Comparison of ENCODE assay signal across 23 mouse cellular contexts in the genomic region with DNA sequence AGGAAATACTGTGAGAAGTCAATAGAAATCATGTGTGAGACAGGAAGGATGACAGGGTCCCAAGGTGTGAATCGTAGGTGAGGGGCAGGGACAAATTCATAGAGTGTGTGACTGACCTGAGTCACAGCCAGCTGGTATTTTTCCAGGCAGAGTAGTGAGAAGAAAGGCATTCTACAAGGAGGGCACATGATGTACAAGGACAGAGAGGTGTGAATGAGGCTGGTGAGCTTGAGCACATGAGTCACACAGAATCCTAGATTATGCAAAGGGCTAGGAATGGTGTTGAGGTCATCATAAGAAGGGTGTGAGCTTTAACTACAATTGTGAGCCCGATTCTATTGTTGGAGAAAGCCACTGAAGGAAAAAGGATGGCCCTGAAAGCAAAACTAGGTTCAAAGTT. TPM values are rescaled to one million over a fixed set of nuclear protein-coding genes. Genes with fewer than 3 reads are reported as not detected.
DNase-seq lines count a peak whose midpoint lies in the region; ATAC-seq and TF ChIP-seq lines count a peak whose summit lies in the region.
"Had no signal": no experiment of that assay in that cellular context is flagged by ENCODE, and none has a peak within 500 bp of the region (broad histone marks: within the 10 kb centered on the region; RNA-seq: fewer than 3 reads in every experiment).

No protein-coding gene starts in this region.

- H3K36me3 ChIP-seq in heart, postnatal 0 days (replicated peaks; ENCODE audit: control insufficient read depth, insufficient read depth, low read length) = no peaks in the 10 kb centered on the region
- peaks cover 54% of the 10 kb centered on the region for H3K36me3 ChIP-seq in kidney, postnatal 0 days (ENCODE audit: insufficient read depth, low read length)
- H3K36me3 ChIP-seq in C2C12 (ENCODE audit: control insufficient read depth, insufficient read depth) = no peaks in the 10 kb centered on the region
- H3K36me3 ChIP-seq in stomach, postnatal 0 days (ENCODE audit: control insufficient read depth, insufficient read depth, low read length) = no peaks in the 10 kb centered on the region
- H3K36me3 ChIP-seq: embryonic facial prominence, embryonic 10.5 days; heart, embryonic 10.5 days; heart, embryonic 15.5 days; hindbrain, embryonic 15.5 days had no signal

- no peaks in the 10 kb centered on the region for H3K79me3 ChIP-seq in C2C12 (ENCODE audit: low read depth)

- DNase-seq in heart, postnatal 0 days (ENCODE audit: low spot score) = peak; percentile 16
- DNase-seq in heart, postnatal 4 days = no peak
- DNase-seq in kidney, postnatal 0 days (ENCODE audit: low spot score) = no peak
- no peak for DNase-seq in kidney, postnatal 10 days
- no peak for DNase-seq in stomach, postnatal 0 days (ENCODE audit: low spot score)
- DNase-seq: adrenal gland, adult 8-10 months; adrenal gland, postnatal 36 days; B cell, adult 2 months; cerebellum, adult 2 months; cerebellum, postnatal 10 days; forebrain, postnatal 0 days; gastrocnemius, adult 2 months; gastrocnemius, postnatal 25 days; heart, adult 18-20 months had no signal

- no peaks in the 10 kb centered on the region for H3K9me3 ChIP-seq in heart, postnatal 0 days (replicated peaks; ENCODE audit: control insufficient read depth, low read length)
- no peaks in the 10 kb centered on the region for H3K9me3 ChIP-seq in kidney, postnatal 0 days (replicated peaks; ENCODE audit: low read length)
- H3K9me3 ChIP-seq in stomach, postnatal 0 days (ENCODE audit: control insufficient read depth, low read length) = no peaks in the 10 kb centered on the region
- H3K9me3 ChIP-seq: embryonic facial prominence, embryonic 10.5 days; forebrain, embryonic 13.5 days; heart, embryonic 10.5 days; heart, embryonic 15.5 days; hindbrain, embryonic 15.5 days had no signal

- peak; percentile 51; the same call in 1 of the 2 replicates for ATAC-seq in heart, postnatal 0 days (ENCODE audit: insufficient read depth, low read depth)
- peak; percentile 40; the same call in 1 of the 2 replicates for ATAC-seq in kidney, postnatal 0 days (replicated peaks; ENCODE audit: low FRiP score, low read depth)
- ATAC-seq in stomach, postnatal 0 days (ENCODE audit: low FRiP score, low TSS enrichment) = peak; percentile 90
- ATAC-seq in activated CD4-positive, CD25-positive, alpha-beta regulatory T cell, adult 4 months = no peak
- ATAC-seq: forebrain, embryonic 13.5 days; forebrain, postnatal 0 days had no signal

- H3K27me3 ChIP-seq in heart, postnatal 0 days (ENCODE audit: control insufficient read depth, insufficient read depth, low read length) = no peaks in the 10 kb centered on the region
- no peaks in the 10 kb centered on the region for H3K27me3 ChIP-seq in kidney, postnatal 0 days (ENCODE audit: insufficient read depth, low read length)
- no peaks in the 10 kb centered on the region for H3K27me3 ChIP-seq in C2C12 (ENCODE audit: control insufficient read depth, insufficient read depth, insufficient read length)
- H3K27me3 ChIP-seq in stomach, postnatal 0 days (ENCODE audit: control insufficient read depth, insufficient read depth, low read length) = no peaks in the 10 kb centered on the region
- H3K27me3 ChIP-seq: heart, embryonic 15.5 days; hindbrain, embryonic 15.5 days had no signal

- H3K27ac ChIP-seq in heart, postnatal 0 days (ENCODE audit: low read depth) = no peak overlapping the region
- H3K27ac ChIP-seq in kidney, postnatal 0 days = no peak overlapping the region
- no peak overlapping the region for H3K27ac ChIP-seq in stomach, postnatal 0 days (replicated peaks)
- H3K27ac ChIP-seq: embryonic facial prominence, embryonic 10.5 days; forebrain, embryonic 13.5 days; gastrocnemius, adult 2 months; heart, embryonic 10.5 days; heart, embryonic 15.5 days; hindbrain, embryonic 15.5 days had no signal

- TF ChIP-seq CTCF in heart, postnatal 0 days (IDR thresholded peaks at IDR 0.05; ENCODE audit: low read depth) = no peak
- TF ChIP-seq CTCF in kidney, postnatal 0 days (IDR thresholded peaks at IDR 0.05; ENCODE audit: low read depth) = no peak
- TF ChIP-seq CTCF in C2C12 (IDR thresholded peaks at IDR 0.05; ENCODE audit: control insufficient read depth, insufficient read depth, insufficient read length) = no peak
- no peak for TF ChIP-seq CTCF in stomach, postnatal 0 days (IDR thresholded peaks at IDR 0.05; ENCODE audit: low read depth)

- 46% methylated on average over 2 of the region's 2 CpGs for WGBS in heart, postnatal 0 days
- 68% methylated on average over 2 of the region's 2 CpGs for WGBS in kidney, postnatal 0 days
- 58% methylated on average over 2 of the region's 2 CpGs for WGBS in stomach, postnatal 0 days

- no peaks in the 10 kb centered on the region for H3K4me1 ChIP-seq in heart, postnatal 0 days (ENCODE audit: control insufficient read depth, insufficient read depth)
- no peaks in the 10 kb centered on the region for H3K4me1 ChIP-seq in kidney, postnatal 0 days (replicated peaks; ENCODE audit: insufficient read depth, low read length)
- H3K4me1 ChIP-seq in stomach, postnatal 0 days (replicated peaks; ENCODE audit: control insufficient read depth, insufficient read depth) = no peaks in the 10 kb centered on the region
- H3K4me1 ChIP-seq: heart, embryonic 15.5 days; hindbrain, embryonic 15.5 days had no signal

- H3K79me2 ChIP-seq in C2C12 (ENCODE audit: control insufficient read depth, insufficient read depth) = no peaks in the 10 kb centered on the region

- no peak overlapping the region for H3K9ac ChIP-seq in heart, postnatal 0 days (replicated peaks; ENCODE audit: low read depth, low read length)
- H3K9ac ChIP-seq in kidney, postnatal 0 days (ENCODE audit: low read depth, low read length) = no peak overlapping the region
- H3K9ac ChIP-seq in stomach, postnatal 0 days (ENCODE audit: low read length) = no peak overlapping the region
- H3K9ac ChIP-seq: forebrain, embryonic 13.5 days; forebrain, postnatal 0 days; heart, embryonic 15.5 days; hindbrain, embryonic 15.5 days had no signal

- TF ChIP-seq EP300 in heart, postnatal 0 days (IDR thresholded peaks at IDR 0.05; ENCODE audit: low read depth) = no peak
- no peak for TF ChIP-seq EP300 in stomach, postnatal 0 days (optimal IDR thresholded peaks at IDR 0.05)

- no peak overlapping the region for H3K4me2 ChIP-seq in heart, postnatal 0 days (ENCODE audit: low read depth, low read length)
- no peak overlapping the region for H3K4me2 ChIP-seq in kidney, postnatal 0 days (ENCODE audit: low read length)
- no peak overlapping the region for H3K4me2 ChIP-seq in stomach, postnatal 0 days (replicated peaks; ENCODE audit: low read depth)
- H3K4me2 ChIP-seq: forebrain, embryonic 13.5 days; heart, embryonic 15.5 days; hindbrain, embryonic 15.5 days had no signal

- no peak overlapping the region for H3ac ChIP-seq in C2C12 (ENCODE audit: control insufficient read depth, insufficient read length, low read depth)

- no peak overlapping the region for H3K4me3 ChIP-seq in heart, postnatal 0 days (ENCODE audit: low read depth, low read length)
- no peak overlapping the region for H3K4me3 ChIP-seq in kidney, postnatal 0 days (replicated peaks; ENCODE audit: low read depth, low read length)
- H3K4me3 ChIP-seq in C2C12 (ENCODE audit: insufficient read depth, poor library complexity, severe bottlenecking) = no peak overlapping the region
- H3K4me3 ChIP-seq in stomach, postnatal 0 days (ENCODE audit: low read depth, low read length) = no peak overlapping the region
- H3K4me3 ChIP-seq: embryonic facial prominence, embryonic 10.5 days; forebrain, embryonic 13.5 days; gastrocnemius, adult 2 months; heart, embryonic 10.5 days; heart, embryonic 15.5 days; hindbrain, embryonic 15.5 days had no signal

TF ChIP-seq in C2C12, 6 proteins besides CTCF, POLR2A, EP300 and RAD21:
- TF ChIP-seq FOSL1 (IDR thresholded peaks at IDR 0.05; ENCODE audit: insufficient read depth, low read length, poor library complexity, severe bottlenecking) = no peak
- peak; percentile 10 for TF ChIP-seq USF1 (IDR thresholded peaks at IDR 0.05; ENCODE audit: low read depth)
- TF ChIP-seq CEBPB (IDR thresholded peaks at IDR 0.05; ENCODE audit: low read depth) = peak; percentile 30
TF ChIP-seq in C2C12: peak in this region for 2.

RNA-seq across cellular contexts. Expression of gene Pax8, which starts 35.3 kb away (rescaled TPM):
- total RNA-seq in heart, postnatal 0 days (2014; rRNA removed; ENCODE audit: low replicate concordance) = not detected in 2 replicates
- not detected in 2 replicates for polyA plus RNA-seq in heart, postnatal 0 days (2015; fragmentation: Nextera tagmentation; extraction: Ambion mirVana)
- not detected for total RNA-seq in heart, postnatal 4 days (2021)
- polyA plus RNA-seq in kidney, postnatal 0 days (2015; fragmentation: Nextera tagmentation; extraction: Ambion mirVana) = 116 and 120 TPM in 2 replicates
- not detected for polyA plus RNA-seq in C2C12 (2012; fragmentation: generic; extraction: Trizol)
- 0.08 and 0.15 TPM in 2 replicates for polyA plus RNA-seq in stomach, postnatal 0 days (2015; fragmentation: Nextera tagmentation; extraction: Ambion mirVana)
- not detected for polyA plus RNA-seq in activated CD4-positive, CD25-positive, alpha-beta regulatory T cell, adult 4 months (2017; shearing (Covaris generic))
- total RNA-seq: adrenal gland, adult 8-10 months; adrenal gland, postnatal 36 days; forebrain, postnatal 0 days; gastrocnemius, adult 2 months; gastrocnemius, postnatal 25 days; heart, adult 18-20 months; heart, postnatal 25 days; MEL had no signal
- polyA plus RNA-seq: heart, embryonic 15.5 days had no signal

Comparison
In these comparisons a context has a peak if more than half of its experiments do, and no peak if none do; other contexts are left out.
1. RNA of gene Pax8, which starts 35.3 kb away (polyA plus RNA-seq): 116 to 120 TPM in kidney, postnatal 0 days; 0.08 to 0.15 TPM in stomach, postnatal 0 days, not detected in heart, postnatal 0 days, not detected in C2C12 (single experiment) and not detected in activated CD4-positive, CD25-positive, alpha-beta regulatory T cell, adult 4 months; every median in the first group is over 100 times any median in the second.